Mouse (Mus musculus) neural tube, postnatal 0 days (tissue): ENCODE data around the gene Olfr1457. TPM values are rescaled to one million over a fixed set of nuclear protein-coding genes. Genes with fewer than 3 reads are reported as not detected.

Source experiments
- polyA plus RNA-seq: library from polyadenylated mRNA; unstranded; fragments of >200 nt; fragmentation: Nextera tagmentation; extraction: Ambion mirVana; gene quantifications from 2 replicates; pipeline ENCODE4 v1.2.1, GENCODE M21; 2015

Olfr1457 gene
- not detected in 2 replicates for polyA plus RNA-seq

DNA sequence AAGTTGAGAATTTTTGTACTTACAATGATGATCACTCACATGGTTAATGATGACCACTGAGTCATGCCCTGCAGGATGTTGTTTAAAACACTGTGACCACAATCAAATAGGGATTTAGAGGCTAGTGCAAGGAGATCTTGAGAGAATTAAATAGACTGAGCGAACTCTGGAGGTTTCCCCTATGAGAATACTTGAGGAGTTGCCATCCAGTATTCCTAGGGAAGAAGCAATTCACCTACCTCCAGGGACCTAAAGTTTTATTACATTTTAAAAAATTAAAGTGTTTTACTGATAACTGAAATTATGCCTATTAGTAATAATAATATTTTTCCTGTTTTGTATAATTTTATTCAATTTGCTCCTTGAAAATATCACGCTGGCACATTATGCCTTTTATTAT lies at the start of gene Olfr1457:
Olfr1457 (minus strand) TSS at position 101 of the 400 bp plus-strand sequence.

DNA sequence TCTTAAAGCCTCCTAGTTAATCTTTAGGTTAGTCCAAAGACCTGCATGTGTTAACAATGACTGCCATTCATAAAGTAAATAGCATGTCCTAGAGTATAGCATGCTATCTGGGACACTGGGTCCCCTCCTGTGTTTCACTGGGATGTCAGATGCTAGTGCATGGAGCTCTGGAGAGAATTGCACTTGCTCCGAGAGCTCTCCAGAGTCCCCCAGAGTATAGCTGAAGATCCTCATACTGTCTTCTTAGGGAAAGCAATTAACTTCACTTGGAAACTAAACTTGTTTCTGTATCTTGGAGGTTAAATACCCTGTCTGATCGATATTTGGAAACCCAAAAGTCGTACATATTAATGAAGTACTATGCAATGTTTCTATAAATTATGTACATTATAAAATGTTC lies 9.0 kb upstream of the Olfr1457 start, which contains the start of gene Olfr1458:
Olfr1458 (minus strand) TSS at position 101 of the 400 bp plus-strand sequence.

DNA sequence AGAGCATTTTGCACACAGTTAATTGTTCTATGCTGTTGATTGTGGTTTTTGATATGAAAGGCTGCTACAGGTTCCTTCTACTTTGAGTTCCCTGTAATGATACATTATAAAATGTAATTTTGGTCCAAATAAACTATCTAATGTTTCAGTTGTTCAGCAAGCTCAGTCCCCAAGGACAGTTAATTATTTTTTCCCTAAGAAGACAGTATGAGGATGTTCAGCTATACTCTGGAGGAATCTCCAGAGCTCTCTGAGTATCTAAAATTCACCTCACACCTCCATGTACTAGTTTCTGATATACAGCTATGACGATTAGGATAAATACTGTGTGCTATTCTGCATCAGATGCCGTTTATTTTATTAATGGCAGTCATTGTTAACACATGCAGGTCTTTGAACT lies 37.4 kb downstream of the Olfr1457 start, which contains the start of gene Olfr1454:
Olfr1454 (plus strand) TSS at position 301 of the 400 bp plus-strand sequence.

Other genes starting within 250 kb of the Olfr1457 start
- gene Olfr1444, start 240.6 kb downstream of the Olfr1457 start, polyA plus RNA-seq, result not detected in 2 replicates
- gene Olfr1445, start 214.0 kb downstream of the Olfr1457 start, polyA plus RNA-seq, result not detected in 2 replicates
- gene Olfr1446, start 204.4 kb downstream of the Olfr1457 start, polyA plus RNA-seq, result not detected in 2 replicates
- not detected in 2 replicates for gene Olfr1447, start 194.1 kb downstream of the Olfr1457 start, polyA plus RNA-seq
- gene Olfr1448, start 173.5 kb downstream of the Olfr1457 start, polyA plus RNA-seq, result not detected in 2 replicates
- not detected in 2 replicates for gene Olfr1449, start 167.1 kb downstream of the Olfr1457 start, polyA plus RNA-seq
- not detected in 2 replicates for gene Olfr1450, start 147.6 kb downstream of the Olfr1457 start, polyA plus RNA-seq
- gene Olfr1451, start 102.9 kb downstream of the Olfr1457 start, polyA plus RNA-seq, result not detected in 2 replicates
- not detected in 2 replicates for gene Olfr1453, start 69.6 kb downstream of the Olfr1457 start, polyA plus RNA-seq
- gene Olfr1454, start 37.3 kb downstream of the Olfr1457 start, polyA plus RNA-seq, result not detected in 2 replicates
- gene Olfr1458, start 8.9 kb upstream of the Olfr1457 start, polyA plus RNA-seq, result not detected in 2 replicates
- 0.03 TPM in 1 of 2 replicates, not detected in the other for gene Olfr1459, start 51.7 kb upstream of the Olfr1457 start, polyA plus RNA-seq
- not detected in 2 replicates for gene Olfr1461, start 65.1 kb upstream of the Olfr1457 start, polyA plus RNA-seq
- not detected in 2 replicates for gene Olfr1462, start 87.8 kb upstream of the Olfr1457 start, polyA plus RNA-seq
- not detected in 2 replicates for gene Olfr1463, start 133.4 kb upstream of the Olfr1457 start, polyA plus RNA-seq
- not detected in 2 replicates for gene Olfr1465, start 217.7 kb upstream of the Olfr1457 start, polyA plus RNA-seq
- gene Olfr1466, start 241.0 kb upstream of the Olfr1457 start, polyA plus RNA-seq, result not detected in 2 replicates